ENCODE assay signal across 19 mouse cellular contexts in the genomic region with DNA sequence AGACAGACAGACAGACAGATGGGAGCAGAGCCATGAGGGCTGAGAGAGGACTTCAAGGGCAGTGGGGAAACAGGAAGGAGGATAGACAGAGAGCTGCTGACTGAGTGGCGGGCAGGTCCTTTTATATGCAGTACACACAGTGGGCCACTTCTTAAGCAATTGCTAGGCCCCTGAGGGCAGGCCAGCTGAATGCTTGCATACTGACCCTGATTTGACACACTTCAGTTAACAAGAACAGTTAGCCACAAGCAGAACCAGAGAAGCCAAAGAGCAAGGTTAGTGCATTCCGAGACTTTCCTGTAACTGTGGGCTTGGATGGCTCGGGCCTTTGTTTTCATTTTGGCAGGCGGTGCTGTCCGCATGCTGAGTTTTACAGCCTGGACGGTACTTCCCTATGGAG. TPM values are rescaled to one million over a fixed set of nuclear protein-coding genes. Genes with fewer than 3 reads are reported as not detected.
A peak's percentile ranks its signal among the peaks of the same experiment; 100 is the strongest.
DNase-seq lines count a peak whose midpoint lies in the region; TF ChIP-seq lines count a peak whose summit lies in the region.
"Had no signal": no experiment of that assay in that cellular context is flagged by ENCODE, and none has a peak within 500 bp of the region (broad histone marks: within the 10 kb centered on the region; RNA-seq: fewer than 3 reads in every experiment).

No protein-coding gene starts in this region.

- no peaks in the 10 kb centered on the region for H3K27me3 ChIP-seq in E14TG2a.4 (ENCODE audit: insufficient read depth, low read length)
- H3K27me3 ChIP-seq: heart, embryonic 12.5 days; neural tube, embryonic 15.5 days; stomach, embryonic 15.5 days had no signal

- peak; percentile 33 for DNase-seq in kidney, adult 18-20 months
- no peak for DNase-seq in kidney, postnatal 25 days
- peak; percentile 27 for DNase-seq in 3134 (ENCODE audit: extremely low read depth, insufficient read length, low spot score)
- peak; percentile 45 for DNase-seq in ZHBTc4 (ENCODE audit: low read depth, low spot score)
- DNase-seq in layer of hippocampus, postnatal 10 days (ENCODE audit: low spot score in 2 of 2) = no peak
- DNase-seq in frontal cortex, postnatal 10 days (ENCODE audit: low spot score in 2 of 2) = no peak
- DNase-seq: adrenal gland, postnatal 14 days; cerebellum, adult 8-10 months; gastrocnemius, postnatal 36 days; heart, postnatal 10 days; lung, postnatal 4 days; right cerebral cortex, adult 18-20 months; right cerebral cortex, postnatal 4 days; thymus, postnatal 36 days had no signal

- H3K4me3 ChIP-seq in E14TG2a.4 (replicated peaks; ENCODE audit: low read length) = 0 out of 2 replicates have a peak overlapping the region, but pooled peaks have one; percentile 5
- H3K4me3 ChIP-seq: heart, embryonic 12.5 days; myocyte; neural tube, embryonic 15.5 days; stomach, embryonic 15.5 days had no signal

- H3K36me3 ChIP-seq in E14TG2a.4 (ENCODE audit: insufficient read depth, low read length) = no peaks in the 10 kb centered on the region
- H3K36me3 ChIP-seq: heart, embryonic 12.5 days; neural tube, embryonic 15.5 days; stomach, embryonic 15.5 days had no signal

- peaks cover 73% of the 10 kb centered on the region for H3K4me1 ChIP-seq in E14TG2a.4 (replicated peaks; ENCODE audit: low read depth, low read length)

- TF ChIP-seq CTCF in E14TG2a.4 (conservative IDR thresholded peaks at IDR 0.05; ENCODE audit: low read length) = no peak

- H3K9me3 ChIP-seq in E14TG2a.4 (ENCODE audit: low read length) = no peaks in the 10 kb centered on the region
- H3K9me3 ChIP-seq: heart, embryonic 12.5 days; neural tube, embryonic 15.5 days; stomach, embryonic 15.5 days had no signal

RNA-seq across cellular contexts. Expression of a gene that starts 48.0 kb away (rescaled TPM):
- 100 to 1,000 TPM; 120 to 122 TPM for total RNA-seq in layer of hippocampus, postnatal 10 days (2021)

RNA-seq across cellular contexts. Expression of a gene that starts 52.2 kb away (rescaled TPM):
- total RNA-seq in layer of hippocampus, postnatal 10 days (2021) = 100 to 1,000 TPM; 127 to 128 TPM

Comparison
In these comparisons a context has a peak if more than half of its experiments do, and no peak if none do; other contexts are left out.
1. DNase-seq: peak in kidney, adult 18-20 months (single experiment), 3134 (single experiment) and ZHBTc4 (single experiment); none in kidney, postnatal 25 days (0 of 2), layer of hippocampus, postnatal 10 days (0 of 2) and frontal cortex, postnatal 10 days (0 of 2).